Mouse (Mus musculus) hindlimb bud, embryonic 11.5 days (tissue): Measurements from ENCODE around the gene Usp33.
"Not testable (repeated sequence)": the region's sequence is repeated elsewhere in the genome, so short reads cannot be mapped to it uniquely, and the experiment has no call there.

Experiments used
- DNase-seq: peaks from one replicate; pipeline ENCODE4 v3.0.0-alpha.2; 2012; ENCODE audit warnings: low read depth, low spot score; ENCODE audit errors: extremely low spot score

The Usp33 gene

DNA sequence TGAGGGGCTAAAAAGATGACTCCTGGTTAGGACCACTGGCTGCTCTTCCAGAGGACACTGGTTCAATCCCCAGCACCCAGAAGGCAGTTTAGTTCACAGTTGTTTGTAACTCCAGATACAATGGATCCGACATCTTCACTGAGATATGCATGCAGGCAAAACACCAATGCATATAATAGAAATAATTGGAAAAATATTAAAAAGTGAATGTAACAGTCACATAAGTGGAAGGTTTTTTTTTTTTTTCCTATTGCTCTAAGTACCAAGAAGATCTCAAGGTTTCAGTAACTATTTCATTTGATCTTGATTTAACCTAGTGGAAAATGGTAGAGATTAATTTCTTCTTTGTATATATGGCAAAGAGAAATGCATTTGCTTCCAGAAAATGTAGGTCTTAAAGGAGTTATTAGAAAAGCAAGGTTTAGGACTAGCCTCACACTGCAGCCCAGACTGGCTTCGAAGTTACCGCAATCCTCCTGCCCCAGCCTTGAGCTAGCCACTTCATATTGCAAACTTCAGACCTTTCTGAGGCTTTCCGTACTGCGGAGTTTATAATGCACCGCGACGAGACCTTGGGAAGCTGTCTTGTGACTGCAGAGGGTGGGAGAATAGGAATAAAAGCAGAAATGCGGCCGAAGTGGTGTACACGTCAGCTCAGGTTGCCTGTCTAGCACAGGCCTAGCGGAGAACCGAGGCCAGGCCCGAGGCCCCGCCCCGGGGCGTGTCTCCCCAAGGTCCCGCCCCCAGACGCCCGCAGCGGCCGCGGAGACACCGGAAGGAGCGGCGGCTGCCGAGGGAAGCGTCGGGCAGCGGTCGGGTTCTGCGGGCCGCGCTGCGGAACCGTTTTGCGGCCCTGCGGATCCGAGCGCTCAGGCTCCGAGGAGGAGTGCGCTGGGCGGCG lies at the start of gene Usp33:
Usp33 (plus strand) TSS at position 747 of the 901 bp plus-strand sequence.
- DNase-seq = peak; percentile 63

GRCm38 (mm10) chr3:152300376-152301337 lies 45.6 kb upstream of the Usp33 start:
- no peak for DNase-seq

- DNase-seq = no peak
These were observed 43.3 kb upstream of the Usp33 start for GRCm38 (mm10) chr3:152302991-152303390.

DNA sequence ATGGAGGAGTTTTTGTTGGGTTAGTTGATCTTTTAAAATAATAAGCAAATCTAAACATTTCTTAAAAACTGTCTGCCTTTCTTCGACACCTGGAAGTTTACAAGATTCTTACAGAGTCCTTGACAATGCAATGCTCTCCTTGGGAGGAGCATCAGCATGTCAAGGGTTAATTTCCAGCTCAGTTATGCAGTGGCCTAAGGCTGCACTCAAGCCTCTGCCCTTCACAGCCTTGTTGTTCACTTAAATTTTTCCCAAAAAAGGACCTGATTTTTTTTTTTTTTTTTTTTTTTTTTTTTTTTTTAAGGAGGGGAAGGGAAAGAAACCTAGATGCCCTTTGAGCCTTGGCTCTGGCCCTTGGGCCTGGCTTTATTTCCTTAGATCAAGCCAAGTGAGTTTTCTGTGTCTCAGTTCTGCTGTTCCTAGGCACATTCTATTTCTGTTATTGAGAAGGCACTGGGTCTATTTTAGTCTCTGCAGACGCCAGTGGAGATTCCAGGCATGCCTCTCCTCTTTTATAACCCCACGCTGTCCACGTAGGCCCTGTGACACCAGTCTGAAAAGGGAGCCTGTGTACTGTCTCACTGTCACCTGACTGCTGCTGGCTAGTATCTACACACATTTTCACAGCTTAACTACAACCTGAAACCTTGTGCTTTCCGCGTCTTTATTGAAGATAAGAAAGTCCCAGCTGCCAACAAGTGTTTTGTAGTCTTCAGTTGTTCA lies 42.0 kb upstream of the Usp33 start:
- DNase-seq = no peak

DNA sequence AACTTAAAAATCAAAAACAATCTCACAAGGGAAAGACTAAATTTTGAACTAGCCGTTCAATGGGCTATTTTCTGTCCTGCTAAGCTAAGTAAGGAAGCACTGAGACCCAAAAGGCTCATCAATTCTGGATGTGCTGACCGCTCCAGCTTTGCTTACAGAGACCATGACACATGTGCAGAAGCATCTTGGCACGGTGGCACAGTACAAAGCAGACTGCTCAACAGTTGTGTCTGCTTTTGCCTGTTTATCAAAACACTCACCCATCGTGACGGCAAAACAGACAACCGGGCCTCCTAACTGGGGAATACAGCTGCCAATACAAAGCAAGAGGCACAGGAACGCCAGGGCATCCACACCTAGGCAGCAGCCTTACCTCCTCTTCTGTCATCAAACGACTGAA lies 41.2 kb upstream of the Usp33 start:
- DNase-seq = no peak

DNA sequence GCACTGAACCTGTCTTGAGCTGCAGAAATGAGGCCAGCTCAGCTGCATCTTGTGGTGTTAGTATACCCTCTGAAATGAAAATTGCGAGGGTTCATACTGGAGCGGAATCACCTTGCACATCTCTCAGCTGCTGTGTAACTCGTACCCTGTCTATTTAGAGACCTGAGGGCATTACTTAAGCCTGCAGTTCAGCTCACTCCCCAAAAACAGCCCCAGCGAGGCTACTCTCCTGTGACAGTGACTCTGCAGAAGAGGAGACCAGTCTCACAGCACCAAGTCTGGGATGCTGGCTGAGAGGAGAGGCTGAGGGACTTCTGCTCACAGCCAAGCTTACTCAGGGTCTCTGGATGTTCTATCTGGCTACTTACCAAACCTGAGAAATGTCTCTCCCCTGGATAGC lies 40.3 kb upstream of the Usp33 start:
- DNase-seq = no peak

GRCm38 (mm10) chr3:152308485-152309249 lies 37.6 kb upstream of the Usp33 start:
- DNase-seq = no peak

DNA sequence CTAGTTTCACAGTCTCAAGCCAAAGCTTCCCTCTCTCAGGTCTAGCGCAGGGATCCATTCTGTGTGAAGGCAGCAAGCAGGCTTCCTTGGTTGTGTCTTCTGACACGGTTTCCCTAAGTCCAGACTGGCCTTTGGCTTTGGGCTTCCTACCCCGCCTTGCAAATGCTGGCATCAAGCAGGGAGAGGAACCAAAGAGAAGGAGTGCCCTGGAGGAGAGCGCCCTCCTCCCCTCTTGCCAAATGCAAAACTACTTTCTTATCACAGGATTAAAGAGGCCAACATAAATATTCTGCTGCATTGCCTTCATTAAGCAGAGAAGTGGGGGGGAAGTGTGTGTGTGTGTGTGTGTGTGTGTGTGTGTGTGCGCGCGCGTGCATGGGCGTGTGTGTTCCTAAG lies 37.0 kb upstream of the Usp33 start:
- no peak for DNase-seq

DNA sequence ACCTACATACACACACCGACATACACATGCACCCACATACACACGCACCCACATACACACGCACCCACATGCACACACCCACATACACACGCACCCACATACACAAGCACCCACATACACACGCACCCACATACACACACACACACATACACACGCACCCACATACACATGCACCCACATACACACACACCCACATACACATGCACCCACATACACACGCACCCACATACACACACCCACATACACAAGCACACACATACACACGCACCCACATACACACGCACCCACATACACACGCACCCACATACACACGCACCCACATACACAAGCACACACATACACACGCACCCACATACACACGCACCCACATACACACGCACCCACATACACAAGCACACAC lies 31.6 kb upstream of the Usp33 start:
- DNase-seq = not testable (repeated sequence)

DNA sequence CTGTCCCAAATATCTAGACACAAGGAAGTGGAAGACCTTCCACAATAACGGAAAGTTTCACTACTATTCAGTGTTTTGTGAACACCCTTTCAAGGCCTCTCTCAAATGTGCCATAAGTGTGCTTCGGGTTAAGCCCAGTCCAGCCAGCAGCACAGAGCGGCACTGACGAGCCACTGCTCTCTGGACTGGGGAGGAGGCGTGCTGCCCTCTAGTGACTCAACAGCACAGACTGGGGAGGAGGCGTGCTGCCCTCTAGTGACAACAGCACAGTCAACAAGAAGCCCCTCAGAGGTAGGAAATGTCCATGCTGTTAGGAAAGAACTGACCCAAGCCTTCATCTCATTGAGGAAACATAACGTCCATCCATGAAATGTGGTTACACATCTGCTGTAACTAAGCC lies 30.7 kb upstream of the Usp33 start:
- peak; percentile 58 for DNase-seq

- not testable (repeated sequence) for DNase-seq
These were observed 29.7 kb upstream of the Usp33 start for GRCm38 (mm10) chr3:152316447-152317173.

DNA sequence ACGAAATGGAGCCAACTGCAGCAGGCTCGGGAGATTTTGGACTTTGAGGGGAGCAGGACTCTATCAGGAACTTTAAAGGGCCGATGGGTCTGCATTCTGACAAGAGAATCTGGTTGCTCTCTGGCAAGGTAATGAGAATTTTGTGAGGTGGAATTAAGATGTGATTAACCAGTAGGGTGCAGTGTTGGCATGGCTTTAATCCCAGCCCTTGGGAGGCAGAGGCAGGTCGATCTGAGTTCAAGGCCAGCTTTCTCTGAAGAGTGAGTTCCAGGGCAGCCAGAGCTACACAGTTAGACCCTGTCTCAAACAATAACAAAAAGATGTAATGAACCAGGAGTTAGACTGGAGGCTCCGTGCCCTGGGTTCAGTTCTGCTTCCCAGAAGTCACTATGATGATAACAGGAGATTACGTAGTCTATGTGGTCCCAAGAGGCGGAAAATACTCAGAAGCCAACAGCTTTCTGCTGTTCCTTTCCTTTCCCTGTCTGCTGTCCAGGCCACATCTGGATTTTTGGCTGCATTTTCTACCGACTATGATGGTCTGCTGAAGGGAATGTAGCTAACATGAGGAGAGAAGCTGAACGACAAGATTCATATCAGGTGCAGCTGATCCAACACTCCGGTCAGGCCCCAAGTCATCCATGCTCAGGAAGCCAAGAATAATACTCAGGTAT lies 25.2 kb upstream of the Usp33 start:
- DNase-seq = no peak

DNA sequence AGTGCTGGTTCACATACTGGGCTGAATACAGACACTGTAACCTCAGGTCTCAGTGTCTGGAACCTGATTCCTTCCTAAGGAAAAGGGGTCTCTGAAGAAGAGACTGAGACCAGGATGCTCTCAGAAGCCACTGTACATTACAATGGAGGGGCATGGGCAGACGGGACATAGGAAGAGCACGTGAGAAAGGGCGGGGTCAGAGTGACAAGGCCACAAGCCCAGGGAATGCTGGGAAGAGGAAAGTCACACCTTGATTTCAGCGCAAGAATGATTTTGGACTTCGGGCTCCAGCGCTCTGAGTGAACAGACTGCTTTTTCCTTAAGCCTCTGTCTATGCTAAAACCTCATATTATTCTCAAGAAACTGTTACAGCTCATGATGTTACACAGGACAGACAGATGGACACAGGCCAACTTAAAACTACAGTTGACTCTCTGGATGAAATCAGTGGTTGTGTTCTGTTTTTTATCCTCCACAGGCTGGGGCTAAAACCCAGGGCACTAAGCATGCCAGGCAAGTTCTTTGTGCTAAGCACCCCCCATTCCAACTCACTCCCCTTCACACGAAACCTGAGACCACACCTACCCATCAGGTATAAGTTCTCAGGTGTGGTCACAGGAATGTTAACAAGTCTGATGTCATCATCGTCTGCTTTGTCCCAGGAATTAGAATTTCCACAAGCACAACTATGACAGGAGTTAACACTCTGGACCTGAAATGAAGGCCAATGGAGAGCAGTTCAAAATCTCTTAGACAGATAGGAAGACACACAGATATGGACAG lies 24.3 kb upstream of the Usp33 start:
- no peak for DNase-seq

GRCm38 (mm10) chr3:152332104-152332503 lies 14.2 kb upstream of the Usp33 start:
- no peak for DNase-seq

GRCm38 (mm10) chr3:152332545-152333300 lies 13.6 kb upstream of the Usp33 start:
- DNase-seq = no peak

DNA sequence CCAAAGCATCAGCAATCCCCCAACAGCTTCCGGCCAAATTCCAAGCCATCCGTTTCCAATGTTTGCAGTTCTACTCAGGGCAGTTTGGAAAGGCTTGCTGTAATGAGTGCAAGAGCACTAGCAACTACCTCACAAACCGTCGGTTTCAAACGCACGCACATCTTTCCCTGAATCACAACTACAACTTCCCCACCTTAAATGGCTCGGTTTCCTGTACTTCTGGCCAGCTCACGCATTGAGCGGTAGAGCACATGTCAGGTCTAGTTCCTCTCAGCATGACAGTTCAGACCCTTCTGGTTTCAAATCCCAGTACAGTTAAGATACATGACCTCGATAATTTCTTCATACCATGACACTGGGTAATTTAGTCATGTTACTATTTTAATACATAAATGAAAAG lies 12.6 kb upstream of the Usp33 start:
- no peak for DNase-seq

DNA sequence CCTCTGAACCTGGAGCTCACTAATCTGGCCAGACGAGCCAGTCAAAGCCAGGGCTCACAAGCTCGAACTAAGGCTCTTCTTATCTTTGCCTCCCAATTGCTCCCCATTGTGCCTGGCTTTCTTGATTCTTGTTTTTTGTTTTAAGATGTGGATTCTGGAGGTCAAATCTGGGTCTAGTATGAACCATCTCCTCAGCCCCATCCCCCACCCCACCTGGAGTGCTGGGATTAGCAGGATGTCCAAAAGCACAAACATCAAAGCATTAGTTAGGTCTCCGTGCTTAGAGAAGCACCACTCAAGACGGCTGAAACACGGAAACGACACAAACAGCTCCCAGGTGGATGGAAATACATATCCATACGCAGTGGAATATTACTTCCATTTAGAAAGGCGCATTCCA lies 10.2 kb upstream of the Usp33 start:
- DNase-seq = no peak
